Mouse (Mus musculus) thymus, adult 2 months (tissue): ENCODE measurements around the gene Rorb. TPM values are rescaled to one million over a fixed set of nuclear protein-coding genes. Genes with fewer than 3 reads are reported as not detected.

ENCODE experiments used
- DNase-seq: peaks from one replicate; pipeline ENCODE4 v3.0.0; 2021
- H3K27ac ChIP-seq: fragments of 200-500 bp; 2 replicates; pipeline ENCODE4 v1.5.1; 2012; ENCODE audit warnings: low read length, control low read depth; ENCODE audit not compliant: control insufficient read depth, insufficient read depth
- H3K27me3 ChIP-seq: fragments of 200-500 bp; 2 replicates; pipeline ENCODE4 v1.6.1; 2012; ENCODE audit warnings: mild to moderate bottlenecking, low read length, moderate library complexity, mixed read lengths; ENCODE audit not compliant: control insufficient read depth, insufficient read depth
- H3K36me3 ChIP-seq: fragments of 200-500 bp; 2 replicates; pipeline ENCODE4 v1.6.1; 2012; ENCODE audit warnings: mild to moderate bottlenecking, low read length, moderate library complexity; ENCODE audit not compliant: control insufficient read depth, insufficient read depth
- H3K4me1 ChIP-seq: fragments of 200-500 bp; replicated peaks from 2 replicates; pipeline ENCODE4 v1.6.1; 2012; ENCODE audit warnings: low read length; ENCODE audit not compliant: control insufficient read depth, insufficient read depth
- H3K4me3 ChIP-seq: fragments of 200-500 bp; 2 replicates; pipeline ENCODE4 v1.5.1; 2012; ENCODE audit warnings: mild to moderate bottlenecking, low read length, control low read depth, moderate library complexity; ENCODE audit not compliant: control insufficient read depth, insufficient read depth
- CTCF ChIP-seq: fragments of 200-500 bp; IDR thresholded peaks from 2 replicates; pipeline ENCODE4 v1.5.1; 2012; ENCODE audit warnings: mild to moderate bottlenecking, control low read depth, low read length, moderate library complexity, borderline replicate concordance; ENCODE audit not compliant: control insufficient read depth, poor library complexity, insufficient read depth; ENCODE audit errors: extremely low read depth
- POLR2A ChIP-seq: fragments of 200-500 bp; IDR thresholded peaks from 2 replicates; pipeline ENCODE4 v1.6.1; 2012; ENCODE audit warnings: mild to moderate bottlenecking, low read length, control low read depth, moderate library complexity; ENCODE audit not compliant: control insufficient read depth, poor library complexity, insufficient read depth; ENCODE audit errors: extremely low read depth
- whole genome bisulfite sequencing: fragments of 180-500 bp; shearing (Covaris S2); methylation state at CpG from one replicate; pipeline ENCODE4 v1.1.7; 2018; 5-methylcytosine and 5-hydroxymethylcytosine counted together
- polyA plus RNA-seq: library from polyadenylated mRNA; depleted of rRNA; stranded (reverse); fragments of >200 nt; gene quantifications from 2 replicates; pipeline ENCODE4 v1.2.3, GENCODE M21; 2012

Rorb gene
- polyA plus RNA-seq, 1 experiment = 0.04 TPM

DNA sequence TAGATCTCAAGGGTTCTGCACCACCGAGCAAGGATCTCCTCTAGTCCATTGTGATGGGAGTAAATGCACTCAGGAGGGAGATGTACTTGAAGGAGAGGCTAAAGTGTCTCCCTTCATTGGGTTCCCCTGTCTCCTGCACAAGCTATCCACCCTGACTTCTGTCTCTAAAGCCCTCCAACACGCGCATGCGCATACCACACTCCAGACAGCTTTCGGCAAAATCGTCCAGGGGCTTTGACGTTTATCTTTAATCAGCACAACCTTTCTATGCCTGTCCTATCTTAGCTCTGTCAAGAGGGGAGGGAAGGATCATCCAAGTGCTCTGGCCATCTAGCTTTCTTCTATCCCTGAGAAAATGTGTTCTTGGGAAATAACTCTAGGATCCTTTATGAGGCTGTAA is 21.6 kb downstream of the Rorb start:
- H3K27ac ChIP-seq = no peak overlapping the region
- no peak overlapping the region for H3K4me3 ChIP-seq
- H3K27me3 ChIP-seq = no peaks in the 10 kb centered on the region
- 90% methylated on average over 7 of the region's 7 CpGs for WGBS
- TF ChIP-seq POLR2A (no peak), CTCF (no peak)
- DNase-seq = no peak
- no peaks in the 10 kb centered on the region for H3K4me1 ChIP-seq
- H3K36me3 ChIP-seq = no peaks in the 10 kb centered on the region

DNA sequence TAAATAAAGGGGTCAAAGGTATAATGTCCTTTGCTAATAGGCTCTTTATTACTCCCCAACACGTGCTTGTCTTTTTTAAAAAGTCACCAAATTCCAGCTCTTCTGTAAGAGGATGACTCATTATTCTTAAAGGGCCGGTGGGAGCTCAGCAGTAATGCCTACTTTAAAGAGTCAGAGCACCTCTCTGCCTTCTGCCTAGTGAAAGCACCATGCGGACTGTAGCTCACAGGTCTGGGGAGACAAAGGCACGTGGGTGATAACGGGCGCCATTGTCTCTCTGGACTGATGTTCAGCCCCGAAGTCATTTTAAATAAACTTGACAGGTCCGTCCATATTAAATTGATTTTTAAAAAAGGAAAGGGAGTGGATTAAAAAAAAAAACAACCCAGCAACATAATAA is 33.1 kb downstream of the Rorb start:
- H3K27me3 ChIP-seq = no peaks in the 10 kb centered on the region
- no peak for TF ChIP-seq CTCF
- TF ChIP-seq POLR2A = no peak
- no peaks in the 10 kb centered on the region for H3K36me3 ChIP-seq
- H3K4me1 ChIP-seq = no peaks in the 10 kb centered on the region
- 86% methylated on average over 8 of the region's 8 CpGs for WGBS
- DNase-seq = no peak
- no peak overlapping the region for H3K27ac ChIP-seq
- no peak overlapping the region for H3K4me3 ChIP-seq

DNA sequence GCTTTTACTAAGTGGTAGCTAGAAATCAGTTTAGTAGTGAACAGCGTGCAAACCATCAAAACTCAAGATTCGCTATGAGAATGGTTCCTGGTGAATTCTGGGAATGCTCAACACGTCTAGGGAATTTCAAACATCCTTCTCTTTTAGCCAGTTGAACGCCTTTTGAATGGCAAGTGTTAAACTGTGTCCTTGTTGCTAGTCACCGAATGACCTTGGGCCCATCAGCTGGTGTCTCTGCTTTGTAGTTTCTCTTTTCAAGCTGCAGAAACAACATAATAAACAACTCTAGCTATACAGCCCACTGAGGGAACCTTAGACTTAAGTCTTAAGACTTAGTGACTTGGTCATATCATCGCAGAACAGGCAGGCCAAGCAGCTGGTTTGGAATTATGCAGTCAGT is 36.2 kb downstream of the Rorb start:
- 87% methylated on average over 6 of the region's 6 CpGs for WGBS
- H3K4me1 ChIP-seq = no peaks in the 10 kb centered on the region
- TF ChIP-seq CTCF (no peak), POLR2A (no peak)

DNA sequence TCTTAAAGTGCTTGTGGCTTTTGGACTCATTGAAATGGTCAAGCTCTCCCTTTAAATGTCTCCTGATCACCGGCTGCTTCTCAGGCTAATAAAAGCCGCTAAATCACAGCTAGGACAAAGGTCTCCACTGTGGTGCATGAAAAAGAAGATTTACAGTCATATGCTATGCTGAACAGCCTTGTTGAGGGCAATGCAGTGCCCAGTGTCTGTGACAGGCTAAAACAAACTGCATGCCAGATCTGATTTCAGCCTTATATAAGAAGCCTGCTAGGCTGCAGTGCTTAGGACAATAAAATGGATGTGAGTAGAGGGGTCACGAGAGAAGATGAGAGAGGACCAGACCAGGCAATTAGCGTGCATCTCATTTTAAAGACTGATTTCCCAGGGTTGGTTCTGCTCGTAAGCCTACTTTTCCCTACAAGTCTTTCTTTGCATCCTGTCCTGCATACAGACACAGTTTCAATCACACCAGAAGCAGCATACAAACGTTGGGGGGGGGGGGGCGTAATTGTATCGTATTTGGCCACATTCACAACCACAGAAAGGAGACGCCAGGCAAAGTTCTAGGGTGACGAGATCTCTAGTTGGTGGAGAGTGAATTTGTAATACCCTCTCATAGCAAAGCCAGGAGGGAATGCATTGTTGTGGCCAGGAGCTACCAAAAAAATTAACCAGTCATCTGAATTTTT is 52.1 kb downstream of the Rorb start:
- DNase-seq = no peak
- no peak overlapping the region for H3K4me3 ChIP-seq
- 61% methylated on average over 10 of the region's 10 CpGs for WGBS
- no peaks in the 10 kb centered on the region for H3K36me3 ChIP-seq
- no peaks in the 10 kb centered on the region for H3K4me1 ChIP-seq
- H3K27ac ChIP-seq = no peak overlapping the region
- H3K27me3 ChIP-seq = no peaks in the 10 kb centered on the region
- TF ChIP-seq POLR2A = no peak
- no peak for TF ChIP-seq CTCF

More for the DNA sequence above, 36.2 kb downstream of the Rorb start:
- no peak overlapping the region for H3K4me3 ChIP-seq
- no peak overlapping the region for H3K27ac ChIP-seq
- no peaks in the 10 kb centered on the region for H3K27me3 ChIP-seq
- H3K36me3 ChIP-seq = no peaks in the 10 kb centered on the region
- DNase-seq = no peak

DNA sequence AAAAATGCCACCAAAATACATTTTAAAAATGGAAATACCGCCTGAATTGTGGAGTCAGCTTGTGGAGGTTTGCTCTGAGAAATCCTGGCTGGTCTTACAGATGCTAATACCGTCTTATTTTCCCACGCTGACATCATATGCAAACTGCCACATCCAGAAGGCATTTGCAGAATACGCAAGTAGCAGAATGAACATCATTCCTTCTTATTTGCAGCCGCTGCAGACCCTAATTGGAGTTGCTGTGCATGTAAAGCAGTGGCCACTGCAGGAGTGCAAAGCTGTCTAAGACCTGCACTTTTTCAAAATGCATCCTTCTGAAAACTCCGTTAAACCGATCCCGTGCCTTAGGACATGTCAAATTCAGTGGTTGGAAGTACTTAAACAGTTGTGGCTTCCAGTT is 52.8 kb downstream of the Rorb start:
- TF ChIP-seq CTCF (no peak), POLR2A (no peak)
- Histone ChIP-seq H3K27ac (no peak overlapping the region), H3K36me3 (no peaks in the 10 kb centered on the region), H3K27me3 (no peaks in the 10 kb centered on the region), H3K4me3 (no peak overlapping the region), H3K4me1 (no peaks in the 10 kb centered on the region)
- no peak for DNase-seq
- 94% methylated on average over 8 of the region's 8 CpGs for WGBS

DNA sequence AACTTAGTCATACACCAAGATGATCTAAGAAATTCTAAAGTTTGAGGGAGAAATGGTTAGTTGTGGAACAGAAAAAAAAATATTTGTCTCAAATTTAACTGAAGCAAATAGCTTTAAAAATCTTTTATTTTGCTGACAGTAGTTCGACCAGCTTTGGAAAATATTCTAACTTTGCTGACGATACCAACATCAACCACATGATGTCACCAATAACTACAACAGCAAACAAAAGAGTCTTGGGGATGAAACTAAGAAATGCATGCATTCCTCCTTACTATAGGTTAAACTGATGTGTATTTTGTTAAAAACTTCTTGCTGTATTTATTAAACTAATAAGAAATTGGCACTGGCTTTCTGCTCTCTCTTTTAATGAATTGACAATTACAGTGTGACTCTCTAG is 67.9 kb downstream of the Rorb start:
- WGBS = 35% methylated on average over 2 of the region's 2 CpGs
- no peak for TF ChIP-seq POLR2A
- TF ChIP-seq CTCF = no peak
- H3K27me3 ChIP-seq = no peaks in the 10 kb centered on the region
- no peaks in the 10 kb centered on the region for H3K36me3 ChIP-seq
- DNase-seq = no peak
- H3K4me3 ChIP-seq = no peak overlapping the region
- H3K27ac ChIP-seq = no peak overlapping the region
- H3K4me1 ChIP-seq = no peaks in the 10 kb centered on the region

DNA sequence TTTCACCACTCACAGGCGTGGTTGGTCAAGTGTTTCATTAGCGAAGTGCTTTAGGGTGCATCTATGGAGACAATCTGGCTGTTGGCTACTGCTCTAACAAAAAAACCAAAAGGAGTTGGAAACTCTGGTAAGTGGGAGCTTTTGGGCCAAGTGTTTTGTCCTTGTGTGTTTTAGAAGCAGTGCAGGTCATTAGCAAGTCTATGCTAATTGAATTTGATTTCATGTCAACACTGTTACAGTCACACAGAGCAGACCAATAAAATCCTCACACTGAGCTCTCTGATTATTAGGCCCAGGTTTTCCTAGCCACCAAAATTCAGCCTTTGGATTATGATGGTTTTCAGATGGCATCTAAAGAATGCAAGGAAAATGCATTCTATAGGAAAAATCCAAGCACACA is 70.2 kb downstream of the Rorb start:
- no peak overlapping the region for H3K27ac ChIP-seq

More for the DNA sequence above, 70.2 kb downstream of the Rorb start:
- DNase-seq = no peak
- Histone ChIP-seq H3K4me3 (no peak overlapping the region), H3K27me3 (no peaks in the 10 kb centered on the region), H3K36me3 (no peaks in the 10 kb centered on the region), H3K4me1 (no peaks in the 10 kb centered on the region)
- TF ChIP-seq CTCF (no peak), POLR2A (no peak)
- 53% methylated on average over 2 of the region's 2 CpGs for WGBS
